Mouse (Mus musculus) lung, postnatal 0 days (tissue): Measurements from ENCODE around the gene Trim80.

Experiments used
- CTCF ChIP-seq: IDR thresholded peaks from 2 replicates; pipeline ENCODE4 v1.5.1; 2016; ENCODE audit warnings: antibody characterized with exemption, mild to moderate bottlenecking
- EP300 ChIP-seq: IDR thresholded peaks from 2 replicates; pipeline ENCODE4 v1.6.1; 2016; ENCODE audit warnings: antibody characterized with exemption, mild to moderate bottlenecking, control low read depth

- TF ChIP-seq CTCF (no peak), EP300 (no peak)
These were observed 8.7 kb downstream of the Trim80 start for GRCm38 (mm10) chr11:115448998-115449397.
